Mouse (Mus musculus): Measurements from ENCODE around the gene Nxt2. TPM values are rescaled to one million over a fixed set of nuclear protein-coding genes. Genes with fewer than 3 reads are reported as not detected.

Gene Nxt2
- polyA plus RNA-seq (2014; fragmentation: Nextera tagmentation; extraction: Ambion mirVana) = 23.3 and 25.2 TPM in 2 replicates

- Histone ChIP-seq H3K9me3 (ENCODE audit: control insufficient read depth, low read length) (no peaks in the 10 kb centered on the region), H3K9ac (ENCODE audit: low read depth, low read length) (no peak within 1 kb of the TSS), H3K4me1 (ENCODE audit: control insufficient read depth, insufficient read depth, low read length) (no peaks in the 10 kb centered on the region), H3K27ac (ENCODE audit: low read depth, low read length) (no peak within 1 kb of the TSS), H3K36me3 (ENCODE audit: control insufficient read depth, insufficient read depth, low read length) (no peaks in the 10 kb centered on the region), H3K4me3 (ENCODE audit: low read length) (peak within 1 kb of the TSS; percentile 48; the same call in 1 of the 2 replicates), H3K4me2 (replicated peaks; ENCODE audit: low read depth, low read length) (peak within 1 kb of the TSS; percentile 34), H3K27me3 (ENCODE audit: control insufficient read depth, insufficient read depth, low read length) (no peaks in the 10 kb centered on the region)
- 90% methylated on average over 12 of the region's 14 CpGs for WGBS
- ATAC-seq (ENCODE audit: low FRiP score, low TSS enrichment) = no peak
Observed at GRCm38 (mm10) chrX:142226542-142226941, at the start of gene Nxt2. Nxt2 (plus strand) TSS chrX:142226770.

GRCm38 (mm10) chrX:142176981-142177380, 49.6 kb upstream of the Nxt2 start:
- H3K4me1 ChIP-seq (ENCODE audit: control insufficient read depth, insufficient read depth, low read length) = no peaks in the 10 kb centered on the region
- no peak overlapping the region for H3K4me3 ChIP-seq (ENCODE audit: low read length)
- H3K9ac ChIP-seq (ENCODE audit: low read depth, low read length) = no peak overlapping the region
- no peaks in the 10 kb centered on the region for H3K9me3 ChIP-seq (ENCODE audit: control insufficient read depth, low read length)
- no peak overlapping the region for H3K27ac ChIP-seq (ENCODE audit: low read depth, low read length)
- H3K36me3 ChIP-seq (ENCODE audit: control insufficient read depth, insufficient read depth, low read length) = no peaks in the 10 kb centered on the region
- no peaks in the 10 kb centered on the region for H3K27me3 ChIP-seq (ENCODE audit: control insufficient read depth, insufficient read depth, low read length)
- ATAC-seq (ENCODE audit: low FRiP score, low TSS enrichment) = no peak
- H3K4me2 ChIP-seq (replicated peaks; ENCODE audit: low read depth, low read length) = no peak overlapping the region

GRCm38 (mm10) chrX:142182026-142182425, 44.5 kb upstream of the Nxt2 start:
- Histone ChIP-seq H3K4me2 (replicated peaks; ENCODE audit: low read depth, low read length) (no peak overlapping the region), H3K9ac (ENCODE audit: low read depth, low read length) (no peak overlapping the region), H3K27ac (ENCODE audit: low read depth, low read length) (no peak overlapping the region), H3K4me3 (ENCODE audit: low read length) (no peak overlapping the region), H3K36me3 (ENCODE audit: control insufficient read depth, insufficient read depth, low read length) (no peaks in the 10 kb centered on the region), H3K9me3 (ENCODE audit: control insufficient read depth, low read length) (no peaks in the 10 kb centered on the region), H3K27me3 (ENCODE audit: control insufficient read depth, insufficient read depth, low read length) (no peaks in the 10 kb centered on the region), H3K4me1 (ENCODE audit: control insufficient read depth, insufficient read depth, low read length) (no peaks in the 10 kb centered on the region)
- ATAC-seq (ENCODE audit: low FRiP score, low TSS enrichment) = no peak
- WGBS = 67% methylated on average over 2 of the region's 2 CpGs

- H3K4me1 ChIP-seq (ENCODE audit: control insufficient read depth, insufficient read depth, low read length) = no peaks in the 10 kb centered on the region
- no peaks in the 10 kb centered on the region for H3K27me3 ChIP-seq (ENCODE audit: control insufficient read depth, insufficient read depth, low read length)
- H3K9ac ChIP-seq (ENCODE audit: low read depth, low read length) = no peak overlapping the region
- ATAC-seq (ENCODE audit: low FRiP score, low TSS enrichment) = peak; percentile 60; the same call in 1 of the 2 replicates
- no peak overlapping the region for H3K4me3 ChIP-seq (ENCODE audit: low read length)
- no peak overlapping the region for H3K4me2 ChIP-seq (replicated peaks; ENCODE audit: low read depth, low read length)
- H3K27ac ChIP-seq (ENCODE audit: low read depth, low read length) = no peak overlapping the region
- no peaks in the 10 kb centered on the region for H3K9me3 ChIP-seq (ENCODE audit: control insufficient read depth, low read length)
- whole genome bisulfite sequencing = 41% methylated on average over 22 of the region's 22 CpGs
- H3K36me3 ChIP-seq (ENCODE audit: control insufficient read depth, insufficient read depth, low read length) = no peaks in the 10 kb centered on the region
Observed at GRCm38 (mm10) chrX:142189023-142189703, 37.4 kb upstream of the Nxt2 start.

- WGBS = 78% methylated on average over 2 of the region's 2 CpGs
- H3K27ac ChIP-seq (ENCODE audit: low read depth, low read length) = no peak overlapping the region
- no peak overlapping the region for H3K9ac ChIP-seq (ENCODE audit: low read depth, low read length)
- no peak overlapping the region for H3K4me2 ChIP-seq (replicated peaks; ENCODE audit: low read depth, low read length)
- no peaks in the 10 kb centered on the region for H3K4me1 ChIP-seq (ENCODE audit: control insufficient read depth, insufficient read depth, low read length)
- H3K9me3 ChIP-seq (ENCODE audit: control insufficient read depth, low read length) = no peaks in the 10 kb centered on the region
- H3K27me3 ChIP-seq (ENCODE audit: control insufficient read depth, insufficient read depth, low read length) = no peaks in the 10 kb centered on the region
- H3K4me3 ChIP-seq (ENCODE audit: low read length) = no peak overlapping the region
- no peaks in the 10 kb centered on the region for H3K36me3 ChIP-seq (ENCODE audit: control insufficient read depth, insufficient read depth, low read length)
- ATAC-seq (ENCODE audit: low FRiP score, low TSS enrichment) = no peak
Observed at GRCm38 (mm10) chrX:142190355-142190754, 36.2 kb upstream of the Nxt2 start.

- 72% methylated on average over 6 of the region's 6 CpGs for WGBS
- H3K27me3 ChIP-seq (ENCODE audit: control insufficient read depth, insufficient read depth, low read length) = no peaks in the 10 kb centered on the region
- ATAC-seq (ENCODE audit: low FRiP score, low TSS enrichment) = no peak
Observed at GRCm38 (mm10) chrX:142194420-142194819, 32.1 kb upstream of the Nxt2 start.

GRCm38 (mm10) chrX:142195551-142195950, 31.0 kb upstream of the Nxt2 start:
- no peaks in the 10 kb centered on the region for H3K27me3 ChIP-seq (ENCODE audit: control insufficient read depth, insufficient read depth, low read length)

More at GRCm38 (mm10) chrX:142194420-142194819, 32.1 kb upstream of the Nxt2 start:
- no peak overlapping the region for H3K9ac ChIP-seq (ENCODE audit: low read depth, low read length)
- H3K36me3 ChIP-seq (ENCODE audit: control insufficient read depth, insufficient read depth, low read length) = no peaks in the 10 kb centered on the region
- H3K27ac ChIP-seq (ENCODE audit: low read depth, low read length) = no peak overlapping the region
- H3K4me3 ChIP-seq (ENCODE audit: low read length) = no peak overlapping the region
- H3K9me3 ChIP-seq (ENCODE audit: control insufficient read depth, low read length) = no peaks in the 10 kb centered on the region
- no peaks in the 10 kb centered on the region for H3K4me1 ChIP-seq (ENCODE audit: control insufficient read depth, insufficient read depth, low read length)
- no peak overlapping the region for H3K4me2 ChIP-seq (replicated peaks; ENCODE audit: low read depth, low read length)

GRCm38 (mm10) chrX:142196831-142197230, 29.7 kb upstream of the Nxt2 start, which contains the start of gene Gucy2f:
Gucy2f (minus strand) TSS chrX:142196931.
- no peak within 1 kb of the TSS for H3K4me2 ChIP-seq (replicated peaks; ENCODE audit: low read depth, low read length)
- H3K4me3 ChIP-seq (ENCODE audit: low read length) = no peak within 1 kb of the TSS
- H3K27me3 ChIP-seq (ENCODE audit: control insufficient read depth, insufficient read depth, low read length) = no peaks in the 10 kb centered on the region
- no peak within 1 kb of the TSS for H3K27ac ChIP-seq (ENCODE audit: low read depth, low read length)
- no peak within 1 kb of the TSS for H3K9ac ChIP-seq (ENCODE audit: low read depth, low read length)
- H3K9me3 ChIP-seq (ENCODE audit: control insufficient read depth, low read length) = no peaks in the 10 kb centered on the region
- 48% methylated on average over 5 of the region's 5 CpGs for WGBS
- H3K4me1 ChIP-seq (ENCODE audit: control insufficient read depth, insufficient read depth, low read length) = no peaks in the 10 kb centered on the region
- no peak for ATAC-seq (ENCODE audit: low FRiP score, low TSS enrichment)
- H3K36me3 ChIP-seq (ENCODE audit: control insufficient read depth, insufficient read depth, low read length) = no peaks in the 10 kb centered on the region

More at GRCm38 (mm10) chrX:142195551-142195950, 31.0 kb upstream of the Nxt2 start:
- H3K27ac ChIP-seq (ENCODE audit: low read depth, low read length) = no peak overlapping the region
- H3K4me2 ChIP-seq (replicated peaks; ENCODE audit: low read depth, low read length) = no peak overlapping the region
- no peak overlapping the region for H3K4me3 ChIP-seq (ENCODE audit: low read length)
- H3K9ac ChIP-seq (ENCODE audit: low read depth, low read length) = no peak overlapping the region
- no peaks in the 10 kb centered on the region for H3K36me3 ChIP-seq (ENCODE audit: control insufficient read depth, insufficient read depth, low read length)
- no peak for ATAC-seq (ENCODE audit: low FRiP score, low TSS enrichment)
- no peaks in the 10 kb centered on the region for H3K9me3 ChIP-seq (ENCODE audit: control insufficient read depth, low read length)
- no peaks in the 10 kb centered on the region for H3K4me1 ChIP-seq (ENCODE audit: control insufficient read depth, insufficient read depth, low read length)
- 81% methylated on average over 1 of the region's 1 CpGs for WGBS

GRCm38 (mm10) chrX:142200295-142200694, 26.3 kb upstream of the Nxt2 start:
- no peak overlapping the region for H3K4me3 ChIP-seq (ENCODE audit: low read length)
- no peaks in the 10 kb centered on the region for H3K27me3 ChIP-seq (ENCODE audit: control insufficient read depth, insufficient read depth, low read length)
- ATAC-seq (ENCODE audit: low FRiP score, low TSS enrichment) = no peak
- no peaks in the 10 kb centered on the region for H3K4me1 ChIP-seq (ENCODE audit: control insufficient read depth, insufficient read depth, low read length)
- no peaks in the 10 kb centered on the region for H3K36me3 ChIP-seq (ENCODE audit: control insufficient read depth, insufficient read depth, low read length)
- 19% methylated on average over 3 of the region's 3 CpGs for WGBS
- H3K9me3 ChIP-seq (ENCODE audit: control insufficient read depth, low read length) = no peaks in the 10 kb centered on the region
- no peak overlapping the region for H3K27ac ChIP-seq (ENCODE audit: low read depth, low read length)
- no peak overlapping the region for H3K9ac ChIP-seq (ENCODE audit: low read depth, low read length)
- no peak overlapping the region for H3K4me2 ChIP-seq (replicated peaks; ENCODE audit: low read depth, low read length)

Data from kidney, embryonic 14.5 days (tissue).